Mouse (Mus musculus): ENCODE measurements at regions not wholly inside any gene's neighbourhood (a gene's known extent, or its start where the extent isn't known, plus 50 kb on each side); places are given as distances from the start of the nearest gene placed in this dataset.

- DNase-seq: no peak
These were observed 401.6 kb upstream of the Nmur2 start for GRCm38 (mm10) chr11:56442381-56442780.

- DNase-seq: peak; percentile 10 to 19
These were observed 400.3 kb upstream of the Nmur2 start for GRCm38 (mm10) chr11:56441071-56441470.

- DNase-seq: no peak
These were observed 390.3 kb upstream of the Nmur2 start for GRCm38 (mm10) chr11:56431089-56431488.

- DNase-seq: no peak
These were observed 344.0 kb upstream of the Nmur2 start for GRCm38 (mm10) chr11:56384761-56385160.

- no peak for DNase-seq
These were observed 336.7 kb upstream of the Nmur2 start for GRCm38 (mm10) chr11:56377535-56377934.

- DNase-seq: peak in 1 of 2 experiments; percentile 16
These were observed 333.5 kb upstream of the Nmur2 start for GRCm38 (mm10) chr11:56374329-56374728.

- no peak for DNase-seq
These were observed 332.8 kb upstream of the Nmur2 start for GRCm38 (mm10) chr11:56373624-56374023.

GRCm38 (mm10) chr11:56357690-56358089, 316.9 kb upstream of the Nmur2 start:
- DNase-seq: no peak

GRCm38 (mm10) chr11:56351798-56352366, 311.1 kb upstream of the Nmur2 start:
- peak; percentile 13 to 23 for DNase-seq

GRCm38 (mm10) chr11:56351231-56351630, 310.4 kb upstream of the Nmur2 start:
- peak; percentile 5 to 7 for DNase-seq

- DNase-seq: no peak
These were observed 309.0 kb upstream of the Nmur2 start for GRCm38 (mm10) chr11:56349766-56350165.

GRCm38 (mm10) chr11:56348408-56348807, 307.6 kb upstream of the Nmur2 start:
- no peak for DNase-seq

- DNase-seq: no peak
These were observed 302.3 kb upstream of the Nmur2 start for GRCm38 (mm10) chr11:56343083-56343482.

- DNase-seq: no peak
These were observed 300.9 kb upstream of the Nmur2 start for GRCm38 (mm10) chr11:56341731-56342130.

GRCm38 (mm10) chr11:56341040-56341439, 300.2 kb upstream of the Nmur2 start:
- no peak for DNase-seq

- no peak for DNase-seq
These were observed 297.7 kb upstream of the Nmur2 start for GRCm38 (mm10) chr11:56338511-56338910.

GRCm38 (mm10) chr11:56335937-56336336, 295.1 kb upstream of the Nmur2 start:
- DNase-seq: no peak

GRCm38 (mm10) chr11:56320293-56320692, 279.5 kb upstream of the Nmur2 start:
- no peak for DNase-seq

GRCm38 (mm10) chr11:56315221-56315987, 274.6 kb upstream of the Nmur2 start:
- DNase-seq: no peak

- DNase-seq: no peak
These were observed 268.7 kb upstream of the Nmur2 start for GRCm38 (mm10) chr11:56309549-56309948.

- no peak for DNase-seq
These were observed 267.7 kb upstream of the Nmur2 start for GRCm38 (mm10) chr11:56308383-56309105.

GRCm38 (mm10) chr11:56307051-56307450, 266.2 kb upstream of the Nmur2 start:
- DNase-seq: peak in 1 of 2 experiments; percentile 6

GRCm38 (mm10) chr11:56290651-56291578, 250.1 kb upstream of the Nmur2 start:
- peak in 1 of 2 experiments; percentile 18 for DNase-seq
